Mouse (Mus musculus) ZHBTc4 (cell line): Measurements from ENCODE around the gene Sytl2.

ENCODE experiments used
- DNase-seq: peaks from one replicate; pipeline ENCODE4 v3.0.0-alpha.2; 2011; ENCODE audit warnings: low read depth, low spot score

The Sytl2 gene

DNA sequence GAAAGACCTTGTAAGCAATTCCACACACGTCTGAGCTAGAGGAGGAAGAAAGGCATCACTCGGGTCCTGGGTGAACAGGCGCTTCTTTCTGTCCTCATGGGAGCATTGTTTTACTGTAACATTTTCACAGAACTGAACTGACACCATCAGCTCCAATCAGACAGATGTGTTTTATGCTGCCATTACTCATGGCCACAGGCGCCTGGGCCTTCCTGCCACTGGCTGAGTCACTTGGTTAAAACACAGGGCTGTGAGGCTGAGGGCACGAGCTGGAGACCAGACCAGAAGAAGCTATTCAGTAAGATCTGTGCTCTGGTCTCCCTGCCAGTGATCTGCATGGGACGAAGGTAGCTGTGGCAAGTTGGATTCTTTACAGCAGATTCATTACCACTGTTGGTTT is 6.0 kb downstream of the Sytl2 start:
- DNase-seq, result no peak

DNA sequence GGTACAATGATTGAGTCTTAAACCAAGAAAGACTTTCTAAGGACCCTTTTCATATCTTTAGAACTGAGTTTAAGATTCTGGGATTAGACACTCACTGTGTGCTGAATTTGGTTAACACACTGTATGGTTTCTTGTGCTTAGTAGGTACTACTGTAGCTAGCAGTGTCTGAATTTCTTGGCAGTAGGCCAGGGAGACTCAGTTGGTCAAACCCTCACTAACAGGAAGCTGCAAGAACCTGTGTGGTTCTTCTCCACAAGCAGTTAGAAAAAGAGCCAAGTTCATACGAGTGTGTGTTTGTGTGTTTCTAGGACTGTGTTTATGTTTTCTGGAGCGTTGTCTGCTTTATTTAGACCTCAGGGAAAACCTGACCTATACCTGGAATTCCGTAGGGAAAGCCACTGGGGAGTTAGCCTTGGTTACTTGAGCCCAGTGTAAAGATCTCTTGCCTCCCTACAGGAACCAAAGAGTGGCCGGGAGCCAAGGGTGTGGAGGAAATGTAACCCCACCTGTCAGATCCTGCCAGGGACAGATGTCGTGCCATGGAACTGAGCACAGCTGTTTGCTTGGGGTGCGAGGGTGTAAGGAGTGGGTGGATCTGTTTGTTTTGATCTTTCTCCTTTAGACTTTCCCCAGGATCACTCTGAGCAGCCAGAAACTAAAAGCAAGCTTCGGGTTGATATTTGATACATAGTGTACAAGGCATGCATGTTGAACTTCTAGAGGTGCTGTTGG is 10.3 kb downstream of the Sytl2 start:
- DNase-seq, result no peak

DNA sequence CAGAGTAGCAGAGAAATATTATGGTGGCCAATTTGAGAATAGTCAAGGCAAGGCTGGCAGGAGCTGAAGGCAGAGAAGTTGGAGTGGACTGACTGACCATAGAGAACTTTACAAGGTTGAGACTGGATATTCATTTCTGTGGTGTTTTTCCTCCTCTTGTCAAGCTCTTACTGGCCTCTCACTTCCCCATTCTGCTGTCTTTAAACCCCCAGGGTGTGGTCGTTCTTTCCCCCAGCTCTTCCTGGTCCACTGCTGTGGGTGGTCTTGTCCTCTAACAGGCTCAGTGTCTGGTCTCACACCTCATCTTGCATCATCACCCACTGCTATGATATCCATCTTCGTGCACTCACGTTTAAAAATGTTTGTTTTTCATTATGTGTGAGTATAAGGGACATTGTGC is 11.4 kb downstream of the Sytl2 start:
- no peak for DNase-seq

DNA sequence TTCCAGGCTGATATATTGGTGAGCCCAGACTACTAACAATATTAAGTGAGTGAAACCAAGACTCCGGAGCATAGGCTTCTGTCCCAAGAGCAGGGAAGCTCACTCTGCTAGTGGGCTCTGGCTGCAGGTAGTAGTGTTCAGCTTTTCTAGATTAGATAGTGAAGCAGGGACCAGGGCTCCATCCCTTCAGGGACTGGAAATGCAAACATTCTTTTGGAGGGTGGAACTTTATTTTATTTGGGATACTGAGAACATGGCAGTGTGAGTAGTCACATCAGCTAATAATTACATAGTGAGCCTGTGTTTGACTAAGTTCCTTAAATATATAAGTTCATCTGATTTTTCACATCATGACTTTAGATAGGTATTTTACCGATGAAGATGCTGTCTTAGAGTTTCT is 14.8 kb downstream of the Sytl2 start:
- no peak for DNase-seq

DNA sequence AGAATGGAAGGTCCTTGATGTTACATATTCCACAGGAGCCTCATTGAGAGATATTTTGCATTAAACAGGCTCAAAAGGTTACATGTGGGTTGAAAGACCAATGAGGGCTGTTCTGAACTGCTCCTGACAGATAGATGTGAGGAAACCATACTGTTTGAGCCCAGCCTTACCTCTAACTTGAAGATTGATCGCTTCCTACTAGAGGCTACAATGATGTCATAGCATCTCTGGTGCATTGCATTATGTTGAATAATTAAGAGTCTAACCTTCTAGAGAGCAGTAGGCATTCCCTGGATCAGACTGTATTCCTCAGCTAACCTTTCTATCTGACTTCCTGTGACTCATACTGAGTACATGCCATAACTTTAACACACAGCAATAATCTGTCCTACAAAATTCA is 17.4 kb downstream of the Sytl2 start:
- DNase-seq, result no peak

DNA sequence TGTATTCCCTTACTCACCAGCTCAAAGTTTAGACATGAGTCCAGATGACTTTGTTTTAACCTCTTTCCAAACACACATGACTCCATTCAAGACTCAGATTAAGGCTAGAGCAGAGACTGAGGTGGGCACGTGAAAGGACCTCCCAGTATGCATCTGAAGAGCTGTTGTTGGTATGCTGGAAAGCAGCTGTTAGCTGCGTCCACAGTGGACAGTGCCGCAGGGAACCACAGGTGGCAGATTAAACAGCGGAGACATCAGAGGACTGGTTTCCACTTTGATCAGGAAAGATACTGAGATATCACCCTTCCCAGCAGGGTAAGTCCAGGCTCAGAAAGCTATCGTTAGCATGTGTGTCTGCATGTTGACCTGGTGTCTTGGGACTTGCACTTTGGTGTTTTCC is 18.1 kb downstream of the Sytl2 start:
- DNase-seq, result no peak

DNA sequence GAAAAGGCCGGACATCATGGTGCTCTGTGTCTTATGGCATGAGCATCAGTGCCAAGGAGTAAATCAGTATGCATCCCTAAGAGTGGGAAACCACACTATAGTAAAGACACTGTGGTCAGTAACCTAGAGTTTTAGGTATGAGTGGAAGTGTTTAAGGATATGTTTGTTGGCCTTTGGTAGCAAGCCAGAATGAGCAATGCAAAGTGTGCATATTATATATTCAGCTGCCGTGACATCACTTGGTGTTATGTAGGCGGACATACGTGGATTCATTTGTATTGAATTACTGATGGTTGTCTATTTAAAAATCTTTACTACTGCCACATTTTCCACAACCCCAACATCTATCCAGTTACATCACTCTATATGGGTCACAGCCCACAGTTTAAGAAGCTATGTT is 23.1 kb downstream of the Sytl2 start:
- no peak for DNase-seq

DNA sequence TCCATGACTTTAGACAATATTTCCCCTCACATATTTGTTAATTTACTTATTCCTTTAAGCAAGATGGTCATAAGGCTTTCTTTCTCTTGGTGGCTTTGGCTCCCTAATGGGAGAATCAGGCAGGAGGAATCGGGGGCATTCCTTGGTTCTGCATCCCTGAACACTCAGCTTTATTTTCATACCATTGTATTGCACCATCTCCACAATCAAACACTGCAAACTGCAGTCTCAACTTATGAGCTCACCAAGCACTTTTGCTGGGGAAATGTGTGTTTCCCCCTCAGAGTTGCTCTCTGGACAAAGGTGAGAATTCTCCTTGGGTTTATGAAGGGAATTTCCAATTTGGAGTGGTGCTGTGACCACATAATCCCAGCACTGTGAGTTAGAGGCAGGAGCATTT is 28.1 kb downstream of the Sytl2 start:
- no peak for DNase-seq

DNA sequence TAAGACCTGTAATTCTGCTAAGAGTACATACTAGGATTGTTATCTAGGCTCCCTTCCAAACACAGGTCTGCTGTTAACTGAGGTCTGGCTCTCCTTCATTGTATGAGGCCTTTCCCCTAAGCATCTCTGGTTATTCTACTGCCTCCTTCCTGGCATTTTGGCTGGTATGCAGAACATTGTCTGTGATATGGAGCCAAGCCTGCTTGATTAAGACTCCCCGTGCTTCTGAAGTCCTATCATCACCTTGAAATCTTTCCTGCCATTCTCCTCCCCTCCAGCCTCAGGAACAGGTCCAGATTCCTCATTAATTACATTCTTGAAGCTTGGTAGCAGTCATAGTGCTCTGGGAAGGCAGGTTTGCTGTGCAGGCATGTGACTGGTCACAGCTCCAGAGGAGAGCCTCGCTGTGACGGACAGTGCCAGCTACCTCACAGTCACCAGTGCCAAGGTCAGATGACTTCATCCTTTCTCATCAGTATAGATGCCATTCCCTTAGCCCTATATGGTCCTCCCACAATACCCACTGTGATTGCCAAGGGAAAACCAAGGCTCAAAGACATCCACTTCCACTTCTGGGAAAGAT is 30.5 kb downstream of the Sytl2 start:
- no peak for DNase-seq

DNA sequence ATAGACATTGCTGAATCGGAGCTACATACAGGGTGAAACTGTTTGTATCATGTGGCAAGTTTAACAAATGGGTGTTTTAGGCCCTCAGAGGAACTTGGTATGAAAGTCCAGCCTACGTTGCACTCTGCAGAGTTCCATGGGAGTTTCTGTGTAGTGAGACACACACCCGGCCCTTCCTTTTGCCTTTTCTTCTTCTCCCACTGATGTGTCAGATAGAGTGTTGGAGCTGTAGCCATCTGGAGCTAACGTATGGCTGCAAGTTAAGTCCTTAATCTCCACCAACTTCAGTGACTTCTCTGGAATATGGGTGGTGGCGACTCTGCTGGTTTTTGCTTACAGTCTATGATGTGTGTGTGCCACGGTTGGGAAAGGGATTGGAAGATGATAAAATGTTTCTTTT is 32.3 kb downstream of the Sytl2 start:
- DNase-seq, result no peak

DNA sequence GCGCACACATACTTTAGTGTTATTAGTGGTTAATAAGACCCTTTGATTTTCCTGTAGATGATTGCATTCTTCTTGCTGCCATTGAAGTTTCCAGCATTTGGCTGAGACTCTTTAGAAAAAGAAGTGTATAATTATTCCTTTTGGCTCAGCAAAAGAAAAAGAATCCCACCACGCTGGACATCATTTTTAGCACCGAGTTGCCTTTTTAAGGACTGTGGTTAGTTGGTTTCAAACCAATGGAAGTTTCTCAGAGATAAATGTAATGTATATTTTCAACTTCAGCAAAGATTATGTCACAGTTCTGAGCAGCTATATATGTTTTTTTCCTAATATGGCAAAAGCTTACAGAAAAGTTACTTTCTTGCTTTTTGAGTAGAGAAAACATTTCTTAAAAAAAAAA is 32.8 kb downstream of the Sytl2 start:
- no peak for DNase-seq

DNA sequence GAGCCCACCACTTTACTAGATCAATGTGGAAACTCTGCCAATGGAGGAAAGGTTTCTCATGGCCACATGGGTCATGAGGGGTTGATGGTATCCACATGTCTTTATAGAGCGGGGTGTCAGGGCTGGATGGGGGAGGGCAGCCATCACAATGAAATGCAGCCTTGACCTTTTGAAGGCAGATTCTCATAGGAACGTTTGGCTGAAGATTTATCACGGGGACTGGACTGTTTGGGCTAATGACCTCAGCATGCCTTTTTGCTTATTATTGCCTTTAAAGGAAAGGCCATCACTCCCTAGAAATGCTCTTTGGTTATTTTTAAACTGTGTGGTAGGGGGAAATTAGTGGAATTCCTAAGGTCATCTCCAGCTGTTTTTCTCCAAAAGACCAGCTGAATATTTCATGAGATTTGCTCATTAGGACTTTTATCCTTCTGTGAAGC is 33.7 kb downstream of the Sytl2 start:
- DNase-seq, result no peak

DNA sequence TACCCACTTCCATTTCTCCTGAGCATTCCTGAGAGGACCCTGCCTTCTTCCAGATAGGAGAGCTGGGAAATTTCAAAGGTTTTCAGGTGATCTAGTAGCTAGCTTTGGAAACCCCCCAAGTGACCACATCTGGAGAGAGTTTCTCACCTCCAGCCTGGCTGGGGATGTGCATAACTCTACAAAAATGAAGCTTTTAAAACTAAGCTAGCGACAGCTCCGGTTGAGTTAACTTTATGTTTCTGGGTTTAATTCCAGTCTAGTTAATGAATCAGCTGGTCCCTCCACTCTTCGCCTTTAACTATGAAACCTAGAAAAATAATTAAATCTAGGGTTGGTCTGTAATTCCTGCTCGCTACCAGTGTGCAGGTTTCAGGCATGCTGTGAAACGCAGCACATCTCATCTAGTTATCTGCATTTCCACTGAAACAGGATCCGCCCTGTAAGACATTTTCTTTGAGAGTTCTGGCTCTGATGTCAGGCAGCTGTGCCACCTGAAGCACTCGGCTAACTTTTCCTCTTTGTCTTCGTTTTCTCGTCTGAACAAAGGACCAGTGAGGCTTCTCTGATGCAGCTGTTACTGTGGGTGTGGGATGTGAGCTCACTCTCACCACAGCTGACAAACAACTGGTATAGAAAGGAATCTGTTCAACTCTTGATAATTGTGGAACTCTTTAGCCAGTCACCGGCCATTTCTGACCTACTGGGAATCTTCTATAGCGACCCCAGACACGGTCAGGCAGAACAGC is 39.3 kb downstream of the Sytl2 start:
- peak; percentile 28 for DNase-seq

DNA sequence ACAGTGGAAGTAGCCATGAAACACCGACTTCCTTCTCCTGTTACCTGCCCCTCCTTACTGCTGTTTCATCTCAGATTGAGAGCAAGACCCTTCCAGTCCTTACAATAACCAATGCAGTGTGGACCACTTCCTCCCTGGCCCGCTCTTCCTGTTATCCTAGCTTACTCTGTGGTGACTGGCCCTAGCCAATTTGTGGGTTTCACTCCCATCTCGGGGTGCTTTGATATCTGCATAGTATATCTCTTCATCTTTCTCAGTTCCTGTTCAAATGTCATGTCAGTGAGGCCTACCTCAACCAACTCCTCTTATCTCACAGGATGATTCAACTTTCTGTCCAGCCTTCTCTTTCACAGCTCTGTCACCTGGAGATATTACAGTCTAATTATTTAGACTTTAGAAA is 42.9 kb downstream of the Sytl2 start:
- no peak for DNase-seq

DNA sequence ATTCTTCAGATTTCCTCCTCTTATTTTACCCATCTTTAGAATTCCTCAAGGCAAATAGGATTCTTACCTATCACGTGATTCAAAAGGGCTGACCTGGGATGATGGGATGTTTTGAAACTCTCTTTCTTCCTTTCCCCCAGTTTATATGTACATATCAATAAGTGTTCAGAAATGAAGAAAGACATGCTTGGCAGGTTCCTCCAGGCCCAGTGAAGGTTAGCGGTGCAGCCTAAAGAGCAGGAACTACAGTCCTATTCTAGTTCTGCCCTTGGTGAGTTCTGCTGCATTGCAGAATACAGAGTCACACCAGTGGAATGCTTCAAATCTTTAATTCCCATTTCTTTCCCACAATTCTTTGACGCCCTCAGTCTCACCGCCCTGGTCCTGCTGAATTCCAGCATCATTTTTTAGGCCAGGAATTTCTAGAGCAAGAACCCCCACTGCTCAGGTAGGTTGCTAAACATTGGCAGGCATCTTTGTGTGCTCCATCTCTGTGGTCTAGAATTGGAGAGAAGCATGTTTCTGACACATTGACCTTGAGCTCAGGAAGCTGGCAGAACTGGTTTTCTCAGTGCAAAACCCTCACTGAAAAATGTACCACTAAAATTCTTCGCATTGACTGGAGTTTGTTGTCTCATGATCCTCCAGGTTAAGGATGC is 45.9 kb downstream of the Sytl2 start:
- DNase-seq, result no peak

DNA sequence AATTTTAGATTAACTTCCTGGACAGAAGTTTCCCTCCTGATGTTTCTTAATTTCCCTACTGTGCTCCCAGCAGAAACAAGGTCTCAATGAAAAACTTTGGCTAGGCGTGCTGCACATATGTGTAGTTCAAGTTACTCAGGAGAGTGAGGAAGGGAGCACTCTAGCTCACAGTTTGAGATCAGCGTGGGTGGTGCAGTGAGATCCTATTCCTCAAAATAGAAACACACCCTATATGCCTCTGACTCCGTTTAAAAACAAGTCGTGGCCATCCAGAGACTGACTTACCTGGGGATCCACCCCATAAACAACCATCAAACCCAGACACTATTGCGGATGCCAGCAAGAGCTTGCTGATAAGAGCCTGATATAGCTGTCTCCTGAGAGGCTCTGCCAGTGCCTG is 47.0 kb downstream of the Sytl2 start:
- DNase-seq, result no peak

DNA sequence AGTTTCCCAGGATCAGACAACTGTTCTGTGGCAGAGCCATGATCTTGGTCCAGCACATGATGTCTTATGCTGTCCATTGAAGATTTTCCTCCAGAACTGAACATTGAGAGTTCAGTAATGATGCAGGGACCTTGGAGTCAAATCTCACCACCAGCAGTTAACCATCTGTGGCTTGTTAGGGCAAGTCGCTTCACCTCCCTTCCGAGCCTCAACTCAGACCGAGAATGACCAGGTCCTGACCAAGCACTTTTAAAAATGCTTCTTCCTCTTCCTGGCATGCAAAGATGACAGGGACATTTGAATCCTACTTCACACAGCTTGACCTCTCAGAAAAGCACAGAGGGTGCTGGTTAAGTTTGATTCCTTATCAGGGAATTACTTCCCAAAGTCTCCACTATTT is 50.1 kb downstream of the Sytl2 start:
- no peak for DNase-seq

DNA sequence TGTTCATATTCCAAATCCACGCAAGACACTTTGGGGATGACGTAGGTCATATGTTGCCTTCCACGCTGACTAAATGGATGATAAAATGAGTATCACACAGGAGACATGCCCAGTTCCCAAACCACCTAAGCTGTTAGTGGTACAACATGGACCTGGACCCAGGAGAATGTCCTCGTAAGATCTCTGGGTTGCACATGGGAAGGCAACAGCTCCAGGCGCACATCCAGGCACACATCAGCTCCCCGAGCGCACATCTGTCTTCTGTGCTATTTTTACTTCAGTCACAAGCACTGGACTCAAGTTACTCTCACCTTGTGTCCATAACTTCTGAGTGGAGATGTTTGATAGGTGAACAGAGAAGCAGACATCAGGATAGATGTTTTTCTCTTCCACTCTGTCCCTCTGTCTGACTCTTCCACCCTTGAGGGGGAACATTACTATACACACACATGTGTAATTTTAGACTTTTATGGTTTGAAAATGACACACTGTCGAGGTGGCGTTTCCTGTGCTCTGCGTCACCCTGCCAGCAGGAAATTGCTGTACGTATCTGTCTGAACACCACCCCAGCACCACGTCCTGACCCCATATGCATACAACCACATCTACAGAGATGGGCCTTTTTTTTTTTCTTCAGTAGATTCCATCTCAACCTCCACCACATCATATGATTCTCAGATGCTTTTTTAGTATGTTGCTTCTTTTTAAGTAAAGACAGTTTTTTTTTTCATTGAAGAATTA is 51.6 kb downstream of the Sytl2 start:
- DNase-seq, result no peak

DNA sequence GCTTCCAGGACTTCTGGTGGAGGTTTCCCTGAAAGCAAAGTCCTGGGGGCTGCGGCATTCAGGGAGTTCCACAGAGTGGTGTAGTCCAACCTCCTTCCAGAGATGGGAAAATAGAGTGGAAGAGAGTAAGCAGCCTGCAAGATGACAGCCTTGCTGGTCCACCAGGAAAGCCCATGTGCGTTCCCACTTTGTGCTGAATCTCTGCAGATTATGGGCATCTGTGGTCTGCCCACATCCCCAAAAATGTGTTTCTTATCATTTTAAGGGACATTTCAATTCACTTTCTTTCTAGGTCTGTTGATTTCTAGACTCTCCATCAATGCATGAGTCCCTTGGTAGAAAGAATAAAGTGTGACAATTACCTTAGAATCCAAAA is 52.2 kb downstream of the Sytl2 start:
- no peak for DNase-seq

DNA sequence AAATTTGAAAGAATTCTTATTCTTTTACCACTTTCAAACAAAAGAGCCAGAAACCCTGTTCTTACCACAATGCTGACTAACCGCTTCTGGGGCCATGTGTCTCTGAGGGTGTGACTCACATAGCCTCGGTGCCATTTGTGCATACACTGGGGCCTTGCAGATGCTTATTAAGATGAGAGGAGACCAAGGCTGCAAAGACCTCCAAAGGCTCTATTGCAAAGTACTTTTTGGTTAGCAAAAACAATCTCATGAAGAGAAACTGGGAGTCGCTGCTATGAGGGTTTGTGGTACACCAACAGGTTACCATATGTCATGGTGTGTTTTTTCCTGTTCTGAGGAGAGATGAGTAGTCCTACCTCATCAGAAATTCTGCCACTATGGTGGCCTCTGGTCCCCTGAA is 53.4 kb downstream of the Sytl2 start:
- DNase-seq, result no peak

DNA sequence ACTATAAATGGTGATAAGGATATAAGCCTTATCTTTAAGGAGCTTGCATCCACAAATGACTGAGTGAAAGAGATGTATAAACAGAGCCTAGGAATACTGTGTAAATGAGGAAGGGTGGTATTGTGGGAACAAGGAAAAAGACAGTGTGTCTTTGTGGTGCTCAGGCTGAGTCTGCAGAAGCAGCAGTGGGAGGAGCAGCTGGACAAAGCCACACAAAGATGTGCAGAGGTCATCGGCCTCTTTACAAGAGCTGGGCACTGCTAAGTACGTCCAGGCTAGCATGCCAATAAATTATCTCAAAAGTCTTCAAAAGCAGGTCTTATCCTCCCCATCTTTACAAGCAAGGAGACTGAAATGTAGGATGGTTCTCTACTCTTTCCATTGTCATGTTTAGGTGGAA is 53.9 kb downstream of the Sytl2 start:
- no peak for DNase-seq

DNA sequence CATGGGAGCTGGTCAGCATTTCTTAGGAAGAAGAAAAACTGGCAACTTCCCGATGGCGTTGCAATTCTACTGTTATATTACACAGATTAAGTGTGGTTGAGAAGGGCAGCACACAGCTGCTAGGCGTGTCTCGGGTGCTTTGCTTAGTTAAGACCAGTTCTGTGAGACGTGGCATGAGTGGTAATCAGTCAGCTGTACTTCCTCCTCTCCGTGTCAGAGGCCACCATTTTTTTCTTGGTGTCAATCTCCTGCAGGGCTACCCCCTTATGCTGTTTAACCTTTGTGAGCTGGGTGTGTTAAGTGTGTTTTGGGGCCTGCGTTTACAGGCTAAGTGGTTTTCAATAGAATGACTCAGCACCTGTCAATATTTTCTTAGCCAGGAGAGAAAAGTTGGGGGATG is 60.7 kb downstream of the Sytl2 start:
- DNase-seq, result no peak
